Mouse (Mus musculus) c-Kit-positive CD71-negative TER-119-negative erythroid progenitor cells, embryonic 14.5 days (primary cell): ENCODE data around the gene Astn2.

Source experiments
- DNase-seq: peaks from one replicate; pipeline ENCODE4 v3.0.0-alpha.2; 2013; ENCODE audit warnings: low read depth

Astn2 gene

DNA sequence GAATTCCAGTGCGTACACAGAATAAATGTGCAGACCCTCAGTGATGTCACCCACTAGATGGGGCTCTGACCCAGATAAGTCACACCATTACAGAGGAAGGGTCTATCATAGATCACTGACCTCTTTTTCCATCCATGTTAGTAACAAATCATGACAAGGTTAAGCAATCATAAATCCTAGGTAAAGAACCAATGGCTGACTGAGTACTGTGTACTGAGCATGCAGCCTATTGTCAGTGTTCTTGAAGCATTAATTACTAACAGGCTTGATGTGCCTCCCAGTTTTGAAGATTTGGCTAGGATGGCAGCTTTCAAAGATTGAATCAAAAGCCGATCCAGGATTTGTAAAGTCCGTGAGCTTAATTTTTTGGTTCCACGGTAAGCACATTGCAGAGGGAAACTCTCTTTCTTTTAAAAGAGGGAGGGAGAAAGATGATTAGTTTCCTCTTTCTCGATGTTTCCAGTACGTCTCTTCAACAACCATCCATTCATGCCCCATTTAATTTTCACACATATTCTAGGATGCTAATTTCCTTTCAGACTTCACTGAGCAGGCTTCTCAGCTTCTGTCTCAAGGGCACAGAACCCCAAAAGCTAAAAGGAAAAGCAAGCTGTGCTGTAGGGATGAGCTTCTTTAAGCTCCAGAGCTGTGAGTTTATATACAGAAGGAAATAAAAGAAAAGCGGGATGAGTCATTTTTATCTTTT is 93.9 kb downstream of the Astn2 start:
- DNase-seq, result no peak

DNA sequence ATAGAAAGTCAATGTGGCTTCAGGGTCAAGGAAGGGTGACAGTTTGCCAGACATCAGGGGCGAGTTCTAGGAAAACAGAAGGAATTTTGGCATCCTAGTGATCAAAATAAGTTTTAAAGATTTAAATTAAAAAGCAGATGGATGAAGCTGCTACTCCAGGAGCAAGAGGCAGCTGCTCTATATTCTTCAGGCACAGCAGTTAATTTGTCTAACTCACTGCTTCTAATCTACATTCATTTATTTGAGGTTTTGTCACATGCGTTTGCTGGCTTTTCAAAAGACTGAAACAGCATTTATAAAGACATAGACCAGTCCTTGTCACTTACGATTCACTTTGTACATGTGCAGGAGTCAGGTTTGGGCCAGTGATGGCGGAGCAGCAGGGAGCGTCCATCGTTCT is 98.0 kb downstream of the Astn2 start:
- no peak for DNase-seq

DNA sequence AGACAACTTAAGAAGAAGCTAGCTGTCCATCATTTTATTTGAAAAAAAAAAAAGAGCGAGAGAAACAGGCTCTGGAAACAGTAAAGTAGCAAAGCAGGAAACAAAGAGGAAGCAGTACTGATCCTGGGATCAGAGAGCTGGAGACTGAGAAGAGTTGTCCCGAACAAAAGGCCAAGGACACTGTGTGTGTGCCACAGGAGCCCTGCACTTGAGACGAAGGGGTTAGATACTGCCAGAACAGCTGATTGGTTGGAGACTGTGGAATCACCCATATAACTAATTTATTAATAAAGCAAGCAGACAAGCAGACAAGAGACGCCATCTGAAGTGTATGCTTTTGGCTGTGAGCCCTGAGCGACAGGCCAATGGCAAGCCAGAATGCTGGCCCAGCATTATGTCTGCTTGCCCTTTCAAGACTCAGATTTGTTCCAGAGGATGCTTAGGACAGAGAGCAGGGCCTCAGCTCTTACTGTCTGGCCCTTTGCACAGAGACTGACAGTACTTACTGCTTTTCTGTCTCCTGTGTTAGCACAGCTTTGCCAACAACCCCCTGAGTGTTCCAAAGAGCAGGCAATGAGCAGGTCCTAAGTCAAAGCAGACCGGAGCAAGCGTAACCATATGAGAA is 101.6 kb downstream of the Astn2 start:
- no peak for DNase-seq

DNA sequence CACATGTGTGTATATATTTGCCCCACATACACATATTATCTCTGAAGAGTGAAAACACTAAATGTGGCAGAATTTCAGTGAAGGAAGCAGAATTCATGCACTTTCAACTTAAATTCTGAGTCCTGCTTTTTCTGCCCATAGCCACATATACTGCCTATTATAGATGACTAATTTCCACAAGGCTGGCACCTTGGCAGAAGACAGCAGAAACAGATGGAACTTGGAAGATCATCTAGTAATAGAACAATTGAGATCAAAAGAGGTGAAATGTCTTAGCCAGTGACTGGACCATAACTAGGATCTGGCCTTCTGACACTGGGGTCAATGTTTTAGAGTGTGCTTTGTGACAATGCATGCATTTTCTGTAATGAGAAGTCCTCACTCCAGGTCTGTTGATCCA is 119.4 kb downstream of the Astn2 start:
- DNase-seq, result no peak

DNA sequence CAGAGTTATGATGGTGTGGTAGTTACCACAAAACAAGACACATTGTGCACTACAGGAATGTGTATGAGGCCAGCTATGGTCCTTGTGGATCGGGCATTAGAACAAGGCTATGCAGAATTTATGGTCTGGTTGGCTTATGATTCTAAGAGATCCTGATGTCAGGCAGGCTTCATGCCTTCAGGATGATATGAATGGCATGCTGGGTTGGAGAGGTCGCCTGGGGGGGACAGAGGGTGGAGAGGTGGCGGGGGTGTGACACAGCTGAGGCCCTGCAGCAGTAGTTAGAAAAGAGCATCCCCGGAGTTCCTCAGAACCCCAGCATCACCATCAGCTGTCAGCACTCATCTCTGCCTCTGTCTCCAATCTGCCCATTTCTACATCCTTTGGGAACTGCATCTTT is 128.3 kb downstream of the Astn2 start:
- no peak for DNase-seq

DNA sequence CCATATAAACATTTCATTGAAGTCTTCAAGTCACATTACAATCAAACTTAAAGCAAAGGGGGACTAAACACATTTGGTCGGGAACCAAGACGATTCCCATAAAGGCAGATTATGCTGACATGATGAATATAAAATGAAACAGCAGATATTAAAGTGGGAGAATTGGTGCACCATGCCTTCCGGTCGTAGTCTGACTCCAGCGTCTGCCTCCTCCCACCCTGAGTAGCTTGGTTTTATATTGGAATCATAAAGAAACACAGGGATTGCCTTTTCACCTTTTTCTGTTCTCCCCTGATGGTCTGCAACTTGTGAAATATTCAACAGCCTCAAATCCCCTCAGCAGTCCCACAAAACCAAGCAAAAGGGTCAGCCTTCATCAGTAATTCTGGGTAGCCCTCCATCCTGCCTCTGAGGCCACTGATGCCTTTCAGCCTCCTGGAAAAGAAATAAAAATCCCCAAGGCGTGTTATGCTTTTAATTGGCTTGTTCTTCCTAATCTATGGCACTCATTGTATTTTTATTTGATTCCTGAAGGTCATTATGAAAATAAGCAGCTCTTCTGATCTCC is 132.8 kb downstream of the Astn2 start:
- DNase-seq, result no peak

DNA sequence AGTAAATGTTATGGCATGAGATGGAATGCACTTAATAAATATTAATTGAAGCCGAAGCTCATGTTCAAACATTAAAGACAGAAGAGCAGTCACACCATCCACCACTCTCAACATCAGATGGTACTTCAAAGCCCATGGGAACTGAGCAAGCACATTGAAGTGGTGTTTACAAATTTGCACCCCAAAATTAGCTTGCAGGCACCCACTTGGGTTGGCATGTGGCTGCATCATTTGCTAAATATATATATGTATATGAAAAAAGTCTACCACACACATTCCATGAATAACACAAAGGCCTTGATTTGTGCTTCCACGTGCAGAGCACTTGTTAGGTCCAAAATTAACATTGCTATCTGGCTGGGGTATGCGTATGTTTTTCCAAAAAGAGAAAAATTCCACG is 140.4 kb downstream of the Astn2 start:
- DNase-seq, result no peak

DNA sequence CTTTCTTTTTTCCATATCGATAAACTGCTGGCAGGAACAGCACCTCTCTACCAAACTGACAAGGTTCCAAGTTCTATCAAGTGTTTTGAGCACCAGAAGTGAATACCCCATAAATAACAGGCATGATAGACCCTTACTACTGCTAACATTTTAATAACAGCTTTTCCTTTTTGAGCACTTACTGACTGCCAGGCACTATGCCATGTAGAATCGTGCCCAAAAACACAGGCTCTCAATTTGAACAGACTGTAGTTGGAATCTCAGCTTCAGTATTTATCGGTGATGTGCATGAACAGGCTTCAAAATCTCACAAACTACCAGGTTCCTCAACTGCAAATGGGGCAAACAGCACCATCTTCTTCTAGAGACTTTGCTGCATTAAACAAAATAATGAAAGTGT is 143.1 kb downstream of the Astn2 start:
- no peak for DNase-seq

DNA sequence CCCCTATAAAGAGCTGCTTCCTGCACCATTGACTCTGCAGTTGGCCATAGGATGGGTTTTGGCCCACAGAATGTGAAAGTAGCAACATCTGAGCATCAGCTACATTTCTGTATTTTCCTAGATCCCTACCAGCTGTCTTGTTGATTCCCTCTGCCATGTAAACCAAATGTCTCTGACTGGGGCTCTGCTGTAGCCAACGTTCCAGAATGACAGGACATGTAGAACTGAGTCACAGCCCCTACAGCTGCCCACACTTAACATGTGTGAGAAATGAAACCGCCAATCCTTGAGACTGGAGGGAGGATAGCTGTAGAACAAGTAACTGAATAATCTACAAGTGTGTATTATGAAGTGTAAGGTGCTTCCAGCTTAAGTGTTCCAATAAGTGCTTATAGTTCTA is 145.5 kb downstream of the Astn2 start:
- no peak for DNase-seq

DNA sequence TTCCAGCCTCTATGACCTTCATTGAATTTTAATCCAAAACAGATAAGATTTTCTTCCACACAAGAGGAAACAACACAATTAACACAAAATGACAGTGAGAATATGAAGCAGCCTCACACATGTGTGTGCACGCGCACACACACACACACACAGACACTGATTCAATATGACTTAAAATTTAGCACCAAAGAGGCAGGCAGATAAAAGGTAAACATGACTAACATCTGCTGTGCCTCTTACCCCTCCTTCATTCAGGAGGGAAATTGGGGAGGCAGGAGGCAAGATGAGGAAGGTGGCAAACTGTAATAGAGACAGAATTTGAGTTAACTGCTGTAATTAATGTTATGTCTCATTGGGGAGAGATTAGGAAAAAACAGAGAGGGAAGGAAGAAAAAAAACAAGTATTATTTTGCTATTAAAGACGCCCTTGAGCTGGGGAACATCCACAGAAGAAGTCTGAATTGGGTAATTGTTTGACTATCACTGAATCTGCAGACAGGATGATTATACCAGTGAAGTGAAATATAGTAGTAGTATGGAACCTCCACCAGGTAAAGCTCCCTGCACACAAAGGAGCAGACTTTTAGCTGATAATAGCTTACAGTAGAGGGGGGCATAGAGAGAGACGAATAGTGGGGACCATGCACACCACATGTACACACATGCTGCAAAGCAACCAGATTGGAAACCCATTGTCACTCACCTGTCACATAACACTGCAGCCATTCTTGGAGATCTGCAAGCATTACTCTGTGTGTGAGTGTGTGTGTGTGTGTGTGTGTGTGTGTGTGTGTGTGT is 149.5 kb downstream of the Astn2 start:
- DNase-seq, result no peak

DNA sequence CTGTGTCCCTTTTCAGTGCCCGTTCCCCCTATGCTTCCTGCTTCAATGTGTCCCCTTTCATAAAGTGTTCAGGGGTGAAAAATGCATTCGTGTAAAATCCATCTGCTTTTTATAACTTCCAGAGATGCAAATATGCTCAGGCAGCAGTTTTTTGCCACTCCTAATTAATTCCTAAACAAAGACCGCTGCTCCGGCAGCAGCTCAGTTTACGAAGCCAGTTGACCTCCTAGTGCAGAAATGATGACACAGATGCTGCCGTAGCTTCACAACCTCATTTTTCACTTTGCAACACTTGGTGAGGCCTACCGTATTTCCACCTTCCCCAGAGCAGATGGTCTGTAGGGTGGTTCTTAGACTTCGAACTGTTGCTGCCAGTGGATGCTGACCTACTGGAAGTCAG is 155.9 kb downstream of the Astn2 start:
- DNase-seq, result no peak

DNA sequence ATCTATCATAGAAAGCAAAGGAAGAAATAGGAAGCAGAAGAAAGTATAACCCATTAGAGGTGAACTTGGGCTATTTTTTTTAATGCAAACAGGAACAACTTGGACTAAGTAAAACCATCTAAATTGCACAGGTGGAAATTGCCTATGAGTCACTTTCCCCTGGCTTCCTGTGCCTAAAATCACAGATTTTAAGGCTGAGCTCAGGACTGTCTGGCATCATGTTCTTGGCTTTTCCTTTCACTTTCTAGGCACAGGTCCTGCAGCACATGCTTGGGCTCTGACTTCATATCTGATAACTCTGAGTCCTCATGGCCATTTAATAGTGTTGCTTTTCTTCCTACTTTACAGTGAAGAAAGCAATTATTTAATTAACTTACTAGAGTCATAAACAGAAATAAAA is 161.7 kb downstream of the Astn2 start:
- no peak for DNase-seq

DNA sequence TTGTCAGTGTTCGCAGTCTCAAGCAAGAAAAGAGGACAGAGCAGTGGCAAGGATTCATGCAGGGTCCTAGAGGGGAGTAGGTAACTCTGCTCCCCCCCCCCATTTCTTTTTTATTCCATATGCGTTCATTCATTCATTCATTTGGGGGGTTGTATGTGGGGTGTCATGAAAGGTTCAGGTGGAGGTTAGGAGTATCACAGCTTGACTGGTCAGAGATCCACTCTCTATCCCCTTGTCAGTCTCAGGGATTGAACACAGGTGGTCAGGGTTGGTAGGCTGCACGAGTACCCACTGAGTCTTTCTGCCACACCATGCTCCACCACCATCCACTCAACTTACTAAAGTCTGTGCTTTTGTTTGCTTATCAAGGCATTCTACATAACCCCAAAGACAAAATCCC is 171.6 kb downstream of the Astn2 start:
- DNase-seq, result no peak

DNA sequence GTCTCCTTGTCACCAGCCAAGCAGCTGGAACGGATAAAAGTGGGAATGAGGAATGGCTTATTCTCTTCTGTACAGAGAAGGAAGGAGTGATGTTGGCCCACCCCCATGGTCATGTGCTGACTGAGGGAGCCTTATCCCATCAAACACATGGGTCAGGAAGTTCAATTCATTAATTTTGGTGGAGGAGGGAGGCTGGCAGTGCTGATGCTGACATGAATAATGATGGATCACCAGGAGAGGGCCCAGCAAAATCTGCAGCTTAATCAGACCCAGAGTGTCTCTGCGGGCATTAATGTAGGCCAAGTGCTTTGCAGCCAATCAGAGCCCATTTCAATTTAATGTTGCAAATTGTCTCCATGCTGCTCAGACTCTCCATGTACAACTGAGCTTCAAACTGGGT is 172.1 kb downstream of the Astn2 start:
- DNase-seq, result no peak

DNA sequence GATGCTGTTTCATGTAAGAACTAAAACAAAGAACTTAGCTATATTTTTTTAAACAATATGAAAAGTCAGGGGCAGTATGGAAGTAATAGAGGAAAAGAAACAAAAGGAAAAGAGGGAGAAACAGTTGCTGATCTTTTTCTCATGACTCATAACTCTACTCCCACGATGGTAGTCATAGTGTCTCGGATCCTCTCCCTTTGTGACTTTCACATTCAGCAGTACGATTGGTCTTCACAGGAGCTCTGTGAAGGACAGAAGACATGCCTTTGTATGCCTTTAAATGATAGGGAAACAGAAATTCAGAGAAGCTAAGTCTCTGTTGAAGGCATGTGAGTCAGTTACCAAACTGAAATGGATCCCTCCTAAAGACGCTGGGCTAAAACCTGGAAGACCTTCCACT is 173.7 kb downstream of the Astn2 start:
- DNase-seq, result no peak

DNA sequence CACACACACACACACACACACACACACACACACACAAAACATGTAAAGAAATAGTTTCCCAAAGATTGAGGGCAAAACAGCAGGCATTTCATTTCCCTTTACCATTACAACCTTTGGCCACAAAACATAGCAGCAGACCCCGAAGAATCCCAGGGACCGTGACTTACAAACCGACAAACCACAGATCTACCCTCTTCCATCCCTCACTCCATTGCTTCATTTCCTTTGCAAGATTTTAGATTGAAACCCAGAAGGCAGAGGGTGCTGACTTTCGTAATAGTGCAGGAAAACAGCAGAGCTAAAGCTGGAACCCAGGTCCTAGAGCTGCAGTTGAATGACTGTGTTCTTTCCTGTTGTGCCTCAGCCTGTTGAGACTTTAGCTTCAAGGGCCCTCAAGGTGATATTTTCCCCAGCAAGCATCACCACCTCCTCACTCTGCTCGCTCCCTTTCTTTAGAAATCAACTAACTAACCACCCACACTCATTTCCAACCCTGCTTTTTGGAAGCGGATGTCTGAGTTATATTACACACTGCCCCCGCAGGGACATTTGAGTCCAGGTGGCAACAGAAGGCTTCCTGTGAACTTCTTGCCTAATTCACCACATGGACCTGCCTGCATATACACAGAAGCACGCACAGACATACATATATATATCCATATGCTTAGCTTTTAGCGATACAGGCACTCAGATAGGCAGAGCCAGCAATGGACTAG is 181.7 kb downstream of the Astn2 start:
- DNase-seq, result no peak

DNA sequence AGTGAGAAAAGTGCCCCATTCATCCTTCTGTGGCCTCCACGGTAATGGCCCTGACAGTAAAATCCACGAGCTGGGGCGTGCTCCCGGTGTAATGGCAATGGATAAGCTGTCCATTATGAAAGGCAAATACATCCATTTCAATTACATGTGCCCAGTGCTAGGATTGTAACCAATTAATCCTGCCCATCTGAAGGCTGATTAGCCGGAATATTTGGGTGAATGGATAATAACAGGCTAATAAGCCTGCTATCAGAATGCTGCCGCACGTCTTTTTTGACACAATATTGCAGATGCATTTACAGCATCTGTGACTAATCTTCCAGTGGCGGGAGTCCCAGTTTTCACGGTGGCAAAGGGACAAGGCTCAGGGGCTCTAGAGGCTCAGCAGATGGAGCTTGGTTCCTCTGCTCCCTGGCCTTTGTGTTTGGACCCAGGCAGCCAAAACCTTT is 189.2 kb downstream of the Astn2 start:
- DNase-seq, result no peak

DNA sequence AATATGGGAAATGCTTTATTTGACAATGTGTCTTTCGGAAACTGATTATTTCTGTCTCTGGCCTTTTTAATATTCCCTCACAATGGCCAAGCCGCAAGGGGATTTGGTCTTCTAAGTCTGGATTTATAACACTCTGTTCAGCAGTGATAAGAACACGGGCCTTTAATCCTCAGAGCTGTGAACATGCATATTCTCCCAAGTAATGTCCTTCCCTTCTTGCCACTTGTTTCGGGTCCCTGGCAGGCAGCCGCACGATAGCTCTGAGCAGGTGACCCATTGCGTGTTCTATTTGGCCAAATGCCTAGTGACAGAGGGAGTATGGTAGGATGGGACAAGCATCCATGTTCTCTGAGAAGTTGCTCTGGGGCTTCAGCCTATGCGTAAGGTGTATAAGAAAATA is 214.8 kb downstream of the Astn2 start:
- no peak for DNase-seq

DNA sequence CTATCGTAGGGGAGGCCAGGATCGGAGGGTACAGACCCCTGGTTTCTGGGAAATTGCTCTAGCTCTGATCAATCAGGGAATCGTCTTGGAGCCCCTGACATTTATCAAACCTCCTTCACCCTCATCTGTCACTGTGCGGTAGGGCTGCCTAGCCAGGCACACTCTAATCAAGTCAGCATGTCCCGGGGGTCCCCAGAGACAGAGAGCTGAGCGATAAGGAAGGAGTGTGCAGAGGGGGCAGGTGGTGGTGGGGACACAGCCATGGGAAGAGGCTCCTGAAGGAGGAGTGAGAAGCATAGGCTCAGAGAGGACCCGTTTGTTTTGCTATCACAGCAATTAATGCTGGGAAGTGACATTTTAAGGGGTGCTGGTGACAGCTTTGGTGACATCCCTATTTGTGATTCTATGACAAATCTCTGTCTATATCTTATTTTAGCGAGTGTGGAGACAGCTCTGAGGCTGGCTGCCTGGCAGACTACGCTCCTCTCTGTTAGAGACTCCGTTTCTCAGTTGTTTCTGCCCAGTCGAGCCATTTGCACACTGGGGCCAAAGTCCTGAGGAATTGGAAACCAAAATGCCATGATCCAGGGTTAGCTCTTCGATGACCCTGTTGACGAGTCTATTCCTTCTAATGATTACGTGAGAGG is 228.4 kb downstream of the Astn2 start:
- DNase-seq, result no peak

DNA sequence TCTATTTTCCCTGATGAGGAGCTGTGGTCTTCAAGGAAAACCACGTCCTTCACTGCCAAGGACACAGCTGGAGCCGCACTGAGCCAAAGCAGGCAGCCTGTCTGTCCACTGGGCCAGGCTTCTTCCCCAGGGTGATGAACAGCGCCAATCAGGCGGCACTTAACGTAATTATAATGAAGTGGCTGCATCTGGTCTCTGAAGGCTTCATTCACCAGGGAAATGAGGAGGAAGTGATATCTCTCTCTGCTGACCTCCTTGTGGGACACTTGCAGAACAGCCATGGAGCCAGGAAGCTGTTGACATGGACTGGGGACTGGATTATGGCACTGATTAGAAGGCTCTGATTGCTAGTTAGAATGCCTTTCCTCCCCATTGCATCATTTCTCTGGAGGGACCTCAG is 232.8 kb downstream of the Astn2 start:
- no peak for DNase-seq

DNA sequence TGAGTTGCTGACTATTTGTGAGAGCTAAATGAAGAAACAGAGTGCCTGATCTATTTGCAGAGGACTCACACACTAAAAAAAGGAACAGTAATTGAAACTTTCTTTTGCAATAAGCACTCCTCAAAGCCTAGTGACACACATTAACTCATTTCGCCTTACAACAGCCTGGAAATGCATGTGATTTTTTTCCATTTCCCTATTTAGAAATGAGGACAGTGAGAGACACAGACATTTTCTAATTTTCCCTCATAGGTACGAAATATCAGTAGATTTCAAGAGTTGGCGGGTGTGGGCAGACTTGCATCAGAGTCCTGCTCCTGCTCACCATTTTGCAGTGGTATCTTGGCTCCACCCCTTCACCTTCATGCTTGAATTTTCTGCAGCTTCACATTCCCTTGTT is 233.6 kb downstream of the Astn2 start:
- DNase-seq, result no peak

DNA sequence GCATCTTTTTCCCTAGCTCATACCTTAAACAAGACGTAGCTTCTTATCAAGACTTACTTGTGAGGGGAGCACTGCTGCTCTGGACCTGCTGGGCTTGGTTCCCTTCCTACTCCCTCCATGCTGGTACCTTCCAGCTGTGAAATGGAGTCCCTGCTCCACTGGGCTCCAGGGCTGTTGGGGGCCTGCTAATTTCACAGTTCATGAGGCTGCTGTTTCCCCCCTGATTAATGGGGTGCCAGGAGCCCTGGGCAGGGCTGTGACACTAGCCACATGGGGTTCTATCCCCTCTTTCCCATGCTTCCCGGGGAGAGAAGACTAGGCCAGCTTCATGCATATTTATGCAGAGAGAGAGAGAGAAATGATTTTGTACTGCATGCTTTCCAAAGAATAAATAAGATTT is 234.9 kb downstream of the Astn2 start:
- DNase-seq, result no peak
